Mouse (Mus musculus) heart, embryonic 11.5 days (tissue): Measurements from ENCODE around the gene Csrp3. TPM values are rescaled to one million over a fixed set of nuclear protein-coding genes. Genes with fewer than 3 reads are reported as not detected.

Experiments used
- ATAC-seq: fragments of 200-750 bp; cut with Nextera tagmentation; replicated peaks from 2 replicates; pipeline ENCODE4 v1.8.0; 2017; ENCODE audit warnings: moderate library complexity; ENCODE audit not compliant: insufficient number of reproducible peaks, low FRiP score, low TSS enrichment
- H3K27ac ChIP-seq: fragments of 300-500 bp; sonication (generic); 2 replicates; pipeline ENCODE4 v1.5.1; 2014; ENCODE audit warnings: mild to moderate bottlenecking, low read depth, low read length
- H3K27me3 ChIP-seq: fragments of 300-500 bp; sonication (generic); 2 replicates; pipeline ENCODE4 v1.6.1; 2014; ENCODE audit warnings: mild to moderate bottlenecking, low read length, mixed read lengths; ENCODE audit not compliant: control insufficient read depth, insufficient read depth
- H3K36me3 ChIP-seq: fragments of 300-500 bp; sonication (generic); 2 replicates; pipeline ENCODE4 v1.6.1; 2014; ENCODE audit warnings: mild to moderate bottlenecking, low read length, moderate library complexity, mixed read lengths; ENCODE audit not compliant: control insufficient read depth, insufficient read depth
- H3K4me1 ChIP-seq: fragments of 300-500 bp; sonication (generic); 2 replicates; pipeline ENCODE4 v1.6.1; 2014; ENCODE audit warnings: low read length; ENCODE audit not compliant: control insufficient read depth, insufficient read depth
- H3K4me2 ChIP-seq: fragments of 300-500 bp; sonication (generic); 2 replicates; pipeline ENCODE4 v1.6.1; 2014; ENCODE audit warnings: mild to moderate bottlenecking, moderate library complexity
- H3K4me3 ChIP-seq: fragments of 300-500 bp; sonication (generic); 2 replicates; pipeline ENCODE4 v1.5.1; 2014; ENCODE audit warnings: low read depth, low read length
- H3K9ac ChIP-seq: fragments of 300-500 bp; sonication (generic); 2 replicates; pipeline ENCODE4 v1.6.1; 2014; ENCODE audit warnings: mild to moderate bottlenecking, low read depth, low read length, moderate library complexity
- H3K9me3 ChIP-seq: fragments of 300-500 bp; sonication (generic); replicated peaks from 2 replicates; pipeline ENCODE4 v1.6.1; 2016; ENCODE audit warnings: low read length; ENCODE audit not compliant: control insufficient read depth
- WGBS: fragments of 180-500 bp; shearing (Covaris S2); extraction: QIAGEN DNeasy Blood & Tissue Kit; methylation state at CpG from one replicate; pipeline ENCODE4 v1.1.7; 2014; ENCODE audit not compliant: insufficient replicate concordance; 5-methylcytosine and 5-hydroxymethylcytosine counted together
- polyA plus RNA-seq: library from polyadenylated mRNA; unstranded; fragments of >200 nt; fragmentation: Nextera tagmentation; extraction: Ambion mirVana; gene quantifications from 2 replicates; pipeline ENCODE4 v1.2.1, GENCODE M21; 2014

The Csrp3 gene
- polyA plus RNA-seq, 1 experiment from 2014 or later = 1,436 TPM

DNA sequence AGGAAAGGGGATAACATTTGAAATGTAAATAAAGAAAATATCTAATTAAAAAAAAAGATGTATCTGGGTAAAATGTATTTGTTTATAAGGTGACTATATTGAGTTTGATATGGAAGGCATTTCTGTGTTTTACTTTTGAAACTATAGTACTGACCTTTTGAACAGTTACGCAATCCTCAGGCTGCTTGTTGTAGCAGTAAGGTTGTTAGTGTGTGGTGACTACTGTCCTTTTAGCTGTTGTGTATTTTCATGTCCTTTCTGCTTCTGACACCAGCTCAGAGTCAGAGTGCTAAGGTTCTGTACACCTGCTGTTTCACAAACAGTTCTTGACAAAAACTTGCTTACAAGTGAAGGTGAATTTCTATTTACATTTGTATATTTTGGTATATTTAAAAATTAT, 37.2 kb downstream of the Csrp3 start:
- no peaks in the 10 kb centered on the region for H3K9me3 ChIP-seq
- no peaks in the 10 kb centered on the region for H3K4me1 ChIP-seq
- H3K36me3 ChIP-seq = peaks cover 14% of the 10 kb centered on the region
- no peak for ATAC-seq
- no peak overlapping the region for H3K4me3 ChIP-seq
- no peak overlapping the region for H3K9ac ChIP-seq
- no peaks in the 10 kb centered on the region for H3K27me3 ChIP-seq
- H3K4me2 ChIP-seq = no peak overlapping the region
- WGBS = 93% methylated on average over 1 of the region's 1 CpGs
- no peak overlapping the region for H3K27ac ChIP-seq

GRCm38 (mm10) chr7:48806587-48806986, 41.2 kb downstream of the Csrp3 start:
- H3K4me2 ChIP-seq = no peak overlapping the region
- H3K36me3 ChIP-seq = peaks cover 22% of the 10 kb centered on the region
- H3K4me1 ChIP-seq = no peaks in the 10 kb centered on the region
- H3K27ac ChIP-seq = no peak overlapping the region
- H3K27me3 ChIP-seq = no peaks in the 10 kb centered on the region
- ATAC-seq = no peak
- H3K4me3 ChIP-seq = no peak overlapping the region
- 74% methylated on average over 4 of the region's 4 CpGs for WGBS
- H3K9ac ChIP-seq = no peak overlapping the region
- H3K9me3 ChIP-seq = no peaks in the 10 kb centered on the region

DNA sequence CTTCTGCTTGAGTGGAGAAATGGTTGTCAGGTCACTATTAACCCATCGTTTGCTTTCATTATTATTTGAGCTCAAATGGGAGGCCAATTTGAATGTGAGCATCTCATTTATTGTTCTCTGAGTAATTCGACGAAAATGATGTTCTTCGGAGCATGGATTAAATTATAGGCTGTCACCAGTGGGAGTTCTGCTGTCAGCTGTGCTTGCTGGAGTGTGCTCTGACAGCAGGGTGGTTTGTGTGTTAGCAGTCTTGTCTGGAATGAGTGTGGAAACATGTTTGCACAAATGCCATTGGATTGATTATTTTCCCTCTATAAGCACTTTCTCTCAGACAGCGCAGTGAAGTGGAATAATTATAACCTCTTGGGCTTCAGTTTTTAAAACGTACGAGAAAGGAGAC, 44.5 kb downstream of the Csrp3 start:
- no peaks in the 10 kb centered on the region for H3K4me1 ChIP-seq
- no peaks in the 10 kb centered on the region for H3K9me3 ChIP-seq
- no peak for ATAC-seq
- 89% methylated on average over 7 of the region's 7 CpGs for WGBS
- no peak overlapping the region for H3K9ac ChIP-seq
- H3K27ac ChIP-seq = no peak overlapping the region
- H3K27me3 ChIP-seq = no peaks in the 10 kb centered on the region
- no peak overlapping the region for H3K4me3 ChIP-seq
- H3K4me2 ChIP-seq = no peak overlapping the region
- peaks cover 15% of the 10 kb centered on the region for H3K36me3 ChIP-seq

DNA sequence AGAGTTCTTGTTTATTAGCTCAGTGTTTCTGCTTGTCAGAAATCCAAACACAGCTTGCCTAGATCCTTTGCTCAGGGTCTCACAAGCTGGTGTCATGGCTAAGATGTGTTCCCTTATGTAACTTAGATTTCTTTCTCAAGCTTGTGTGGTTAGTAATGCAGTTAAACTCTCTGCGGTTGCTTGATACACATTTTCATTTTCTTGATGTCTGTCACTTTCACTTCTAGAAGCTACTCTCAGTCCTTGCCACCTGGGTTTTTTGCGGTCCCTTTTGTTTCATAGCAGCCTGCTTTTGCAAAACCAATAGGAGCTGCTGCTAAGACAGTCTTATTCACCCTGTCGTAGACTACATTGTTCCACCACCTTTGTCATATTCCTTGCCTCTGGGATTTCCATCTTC, 52.7 kb downstream of the Csrp3 start:
- H3K9ac ChIP-seq = no peak overlapping the region
- H3K27ac ChIP-seq = no peak overlapping the region
- H3K27me3 ChIP-seq = no peaks in the 10 kb centered on the region
- H3K9me3 ChIP-seq = no peaks in the 10 kb centered on the region
- 90% methylated on average over 3 of the region's 3 CpGs for WGBS
- H3K4me1 ChIP-seq = peaks cover 10% of the 10 kb centered on the region
- H3K4me2 ChIP-seq = no peak overlapping the region
- no peak for ATAC-seq
- H3K36me3 ChIP-seq = no peaks in the 10 kb centered on the region
- no peak overlapping the region for H3K4me3 ChIP-seq

GRCm38 (mm10) chr7:48791412-48791811, 56.4 kb downstream of the Csrp3 start:
- Histone ChIP-seq H3K4me2 (no peak overlapping the region), H3K4me1 (peaks cover 10% of the 10 kb centered on the region; the same call in 1 of the 2 replicates), H3K36me3 (no peaks in the 10 kb centered on the region), H3K9me3 (no peaks in the 10 kb centered on the region), H3K9ac (no peak overlapping the region), H3K27ac (no peak overlapping the region), H3K27me3 (no peaks in the 10 kb centered on the region), H3K4me3 (no peak overlapping the region)
- 74% methylated on average over 3 of the region's 3 CpGs for WGBS
- ATAC-seq = no peak

GRCm38 (mm10) chr7:48790117-48790516, 57.7 kb downstream of the Csrp3 start:
- no peak overlapping the region for H3K4me3 ChIP-seq
- H3K9me3 ChIP-seq = no peaks in the 10 kb centered on the region
- peaks cover 10% of the 10 kb centered on the region; the same call in 1 of the 2 replicates for H3K4me1 ChIP-seq
- H3K9ac ChIP-seq = no peak overlapping the region
- 60% methylated on average over 4 of the region's 4 CpGs for WGBS
- no peaks in the 10 kb centered on the region for H3K27me3 ChIP-seq
- no peak overlapping the region for H3K27ac ChIP-seq
- H3K4me2 ChIP-seq = peak overlapping the region; percentile 38; the same call in 1 of the 2 replicates
- ATAC-seq = no peak
- H3K36me3 ChIP-seq = no peaks in the 10 kb centered on the region

GRCm38 (mm10) chr7:48788851-48789572, 58.8 kb downstream of the Csrp3 start, which contains the start of gene Zdhhc13:
Gene Zdhhc13 (plus strand): TSS chr7:48789003.
- peak within 1 kb of the TSS; percentile 90 for H3K9ac ChIP-seq
- peak; percentile 99 for ATAC-seq
- H3K27ac ChIP-seq = peak within 1 kb of the TSS; percentile 67

DNA sequence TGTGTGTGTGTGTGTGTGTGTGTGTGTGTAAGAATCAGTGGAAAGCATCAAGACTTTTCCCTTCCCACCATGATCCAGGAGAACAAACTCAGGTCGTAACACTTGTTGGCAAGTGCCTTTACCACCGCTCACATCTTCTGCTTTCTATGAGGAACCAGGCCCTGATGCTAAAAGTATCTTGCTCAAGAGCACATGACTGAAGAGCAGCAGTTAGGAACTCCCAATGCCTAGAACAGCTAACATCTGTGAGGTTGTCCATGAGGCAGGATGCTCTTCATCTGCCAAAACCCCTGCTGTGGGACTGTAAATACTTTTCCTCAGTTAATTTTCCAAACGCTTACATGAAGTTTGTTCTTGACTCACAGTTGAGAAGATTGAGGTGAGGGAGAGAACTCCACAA, 59.5 kb downstream of the Csrp3 start:
- Histone ChIP-seq H3K36me3 (no peaks in the 10 kb centered on the region), H3K4me2 (peak overlapping the region; percentile 90), H3K27ac (no peak overlapping the region), H3K4me3 (peak overlapping the region; percentile 75; the same call in 1 of the 2 replicates), H3K4me1 (peaks cover 10% of the 10 kb centered on the region; the same call in 1 of the 2 replicates), H3K9ac (no peak overlapping the region), H3K9me3 (no peaks in the 10 kb centered on the region), H3K27me3 (no peaks in the 10 kb centered on the region)
- WGBS = 67% methylated on average over 3 of the region's 3 CpGs
- no peak for ATAC-seq

More at GRCm38 (mm10) chr7:48788851-48789572, 58.8 kb downstream of the Csrp3 start, which contains the start of gene Zdhhc13:
- H3K4me3 ChIP-seq = peak within 1 kb of the TSS; percentile 75
- H3K27me3 ChIP-seq = no peaks in the 10 kb centered on the region
- WGBS = under 1% methylated on average over 52 of the region's 57 CpGs
- no peaks in the 10 kb centered on the region for H3K9me3 ChIP-seq
- peak within 1 kb of the TSS; percentile 90 for H3K4me2 ChIP-seq
- H3K4me1 ChIP-seq = peaks cover 10% of the 10 kb centered on the region; the same call in 1 of the 2 replicates
- no peaks in the 10 kb centered on the region for H3K36me3 ChIP-seq
